Mouse (Mus musculus): Measurements from ENCODE around the gene Synj2. TPM values are rescaled to one million over a fixed set of nuclear protein-coding genes. Genes with fewer than 3 reads are reported as not detected.

Gene Synj2
- polyA plus RNA-seq, 1 experiment from 2014 or later = 1.9 TPM

DNA sequence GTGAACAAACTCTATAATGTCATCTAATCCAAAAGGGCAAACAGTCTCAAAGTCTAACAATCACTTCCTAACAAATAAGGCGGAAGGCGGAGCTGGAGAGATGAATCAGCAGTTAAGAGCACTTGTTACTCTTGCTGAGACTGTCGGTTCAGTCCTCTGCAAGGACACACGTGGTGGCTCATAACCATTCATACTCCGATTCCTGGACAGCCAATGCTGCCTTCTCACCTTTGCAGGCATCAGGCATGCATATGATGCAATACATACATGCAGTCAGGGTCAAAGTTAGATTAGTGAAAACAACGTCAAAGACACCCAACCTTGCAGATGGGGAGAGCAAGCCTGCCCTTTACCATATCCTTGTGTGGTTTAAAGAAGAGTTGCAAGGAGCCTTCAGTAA, 150.5 kb downstream of the Synj2 start:
- 93% methylated on average over 6 of the region's 6 CpGs for WGBS
- no peak overlapping the region for H3K4me2 ChIP-seq (replicated peaks)
- H3K4me1 ChIP-seq = no peaks in the 10 kb centered on the region
- no peak overlapping the region for H3K9ac ChIP-seq
- H3K4me3 ChIP-seq = no peak overlapping the region
- no peaks in the 10 kb centered on the region for H3K27me3 ChIP-seq
- ATAC-seq (ENCODE audit: low FRiP score) = no peak
- H3K9me3 ChIP-seq (replicated peaks) = no peaks in the 10 kb centered on the region
- no peak overlapping the region for H3K27ac ChIP-seq
- peaks cover 25% of the 10 kb centered on the region; the same call in 1 of the 2 replicates for H3K36me3 ChIP-seq

Other genes starting within 250 kb of the Synj2 start
- 20.8 and 22.0 TPM in 2 replicates for gene Snx9, start 100.0 kb upstream of the Synj2 start, polyA plus RNA-seq (2016; fragmentation: Nextera tagmentation; extraction: Ambion mirVana)
- 10.8 and 12.8 TPM in 2 replicates for gene Serac1, start 138.5 kb downstream of the Synj2 start, polyA plus RNA-seq (2016; fragmentation: Nextera tagmentation; extraction: Ambion mirVana)
- 155 and 160 TPM in 2 replicates for gene Gtf2h5, start 138.5 kb downstream of the Synj2 start, polyA plus RNA-seq (2016; fragmentation: Nextera tagmentation; extraction: Ambion mirVana)
- gene Tulp4, start 165.2 kb downstream of the Synj2 start, polyA plus RNA-seq (2016; fragmentation: Nextera tagmentation; extraction: Ambion mirVana) = 132 and 142 TPM in 2 replicates